Mouse (Mus musculus) midbrain, embryonic 14.5 days (tissue): ENCODE measurements around the gene Bbs4. TPM values are rescaled to one million over a fixed set of nuclear protein-coding genes. Genes with fewer than 3 reads are reported as not detected.

ENCODE experiments used
- ATAC-seq: fragments of 200-750 bp; cut with Nextera tagmentation; 2 replicates; pipeline ENCODE4 v1.8.0; 2017; ENCODE audit warnings: moderate number of reproducible peaks, moderate library complexity; ENCODE audit not compliant: low FRiP score, low TSS enrichment
- DNase-seq: peaks from one replicate; pipeline ENCODE4 v3.0.0-alpha.2; 2015
- H3K27ac ChIP-seq: fragments of 300-500 bp; sonication (generic); replicated peaks from 2 replicates; pipeline ENCODE4 v1.5.1; 2014; ENCODE audit warnings: mild to moderate bottlenecking, low read depth, low read length, moderate library complexity
- H3K27me3 ChIP-seq: fragments of 300-500 bp; sonication (generic); 2 replicates; pipeline ENCODE4 v1.6.1; 2014; ENCODE audit warnings: low read length, control low read depth, mixed read lengths; ENCODE audit not compliant: control insufficient read depth, insufficient read depth
- H3K36me3 ChIP-seq: fragments of 300-500 bp; sonication (generic); 2 replicates; pipeline ENCODE4 v1.6.1; 2014; ENCODE audit warnings: low read length, control low read depth; ENCODE audit not compliant: control insufficient read depth, insufficient read depth
- H3K4me1 ChIP-seq: fragments of 300-500 bp; sonication (generic); 2 replicates; pipeline ENCODE4 v1.6.1; 2014; ENCODE audit warnings: mild to moderate bottlenecking, antibody characterized with exemption, low read length, control low read depth; ENCODE audit not compliant: control insufficient read depth, insufficient read depth
- H3K4me2 ChIP-seq: fragments of 300-500 bp; sonication (generic); 2 replicates; pipeline ENCODE4 v1.6.1; 2014; ENCODE audit warnings: mild to moderate bottlenecking, low read length, moderate library complexity
- H3K4me3 ChIP-seq: fragments of 300-500 bp; sonication (generic); replicated peaks from 2 replicates; pipeline ENCODE4 v1.5.1; 2014; ENCODE audit warnings: low read depth, low read length
- H3K9ac ChIP-seq: fragments of 300-500 bp; sonication (generic); replicated peaks from 2 replicates; pipeline ENCODE4 v1.6.1; 2014; ENCODE audit warnings: mild to moderate bottlenecking, low read length, moderate library complexity
- H3K9me3 ChIP-seq: fragments of 300-500 bp; sonication (generic); 2 replicates; pipeline ENCODE4 v1.6.1; 2016; ENCODE audit warnings: low read length, control low read depth, mixed read lengths; ENCODE audit not compliant: control insufficient read depth
- WGBS: fragments of 180-500 bp; shearing (Covaris S2); extraction: QIAGEN DNeasy Blood & Tissue Kit; methylation state at CpG from one replicate; pipeline ENCODE4 v1.1.7; 2014; 5-methylcytosine and 5-hydroxymethylcytosine counted together
- polyA plus RNA-seq: library from polyadenylated mRNA; unstranded; fragments of >200 nt; fragmentation: Nextera tagmentation; extraction: Ambion mirVana; gene quantifications from 2 replicates; pipeline ENCODE4 v1.2.1, GENCODE M21; 2014

Bbs4 gene
- polyA plus RNA-seq, 1 experiment from 2014 or later = 53.2 TPM

DNA sequence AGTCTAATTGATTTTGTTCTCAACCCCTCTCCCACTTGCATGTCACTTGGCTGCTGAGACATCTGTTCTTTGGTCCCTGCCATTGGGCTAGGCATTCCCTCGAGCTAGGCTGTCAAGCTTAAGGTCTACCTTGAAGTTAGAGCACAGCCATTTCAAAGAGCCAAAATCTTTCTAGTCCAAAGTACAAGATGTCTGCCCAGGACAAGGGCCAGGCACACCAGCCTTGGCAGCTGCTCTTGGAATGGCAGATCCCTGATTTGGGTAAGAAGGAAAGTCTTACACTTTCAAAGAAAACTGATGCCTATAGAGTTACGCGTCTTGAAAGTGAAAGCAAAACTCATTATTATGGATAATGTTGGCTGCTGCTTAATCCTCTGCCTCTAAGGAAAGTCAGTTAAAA lies 37.1 kb downstream of the Bbs4 start:
- H3K9me3 ChIP-seq = no peaks in the 10 kb centered on the region
- H3K4me1 ChIP-seq = no peaks in the 10 kb centered on the region
- no peak overlapping the region for H3K4me3 ChIP-seq
- ATAC-seq (no peak), DNase-seq (no peak)
- peaks cover 48% of the 10 kb centered on the region for H3K36me3 ChIP-seq
- WGBS = 92% methylated on average over 3 of the region's 3 CpGs
- no peaks in the 10 kb centered on the region for H3K27me3 ChIP-seq
- H3K27ac ChIP-seq = no peak overlapping the region
- no peak overlapping the region for H3K4me2 ChIP-seq
- no peak overlapping the region for H3K9ac ChIP-seq

DNA sequence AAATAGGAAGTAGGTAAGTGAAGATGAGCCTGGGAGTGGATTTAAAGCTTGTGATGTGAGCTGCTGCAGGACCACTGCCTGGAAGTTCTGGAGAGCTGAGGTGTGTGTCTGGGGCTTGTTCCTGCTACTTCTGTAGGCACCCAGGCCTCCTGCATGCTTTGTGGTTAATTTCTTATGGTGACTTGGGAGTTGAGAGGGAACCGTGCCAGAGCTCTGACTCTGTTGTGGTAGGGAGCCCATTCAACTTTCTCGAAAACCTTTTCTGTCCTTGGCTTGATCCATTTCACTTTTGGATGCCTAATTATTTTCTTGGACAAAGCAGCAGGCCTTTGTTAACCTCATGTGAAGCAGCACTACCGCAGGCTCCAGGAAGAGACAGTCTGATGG lies 42.0 kb downstream of the Bbs4 start:
- Histone ChIP-seq H3K27me3 (no peaks in the 10 kb centered on the region), H3K9ac (no peak overlapping the region), H3K4me1 (no peaks in the 10 kb centered on the region), H3K27ac (no peak overlapping the region), H3K36me3 (peaks cover 50% of the 10 kb centered on the region), H3K4me3 (no peak overlapping the region), H3K9me3 (no peaks in the 10 kb centered on the region), H3K4me2 (no peak overlapping the region)
- ATAC-seq = no peak
- 85% methylated on average over 3 of the region's 3 CpGs for WGBS
- no peak for DNase-seq

DNA sequence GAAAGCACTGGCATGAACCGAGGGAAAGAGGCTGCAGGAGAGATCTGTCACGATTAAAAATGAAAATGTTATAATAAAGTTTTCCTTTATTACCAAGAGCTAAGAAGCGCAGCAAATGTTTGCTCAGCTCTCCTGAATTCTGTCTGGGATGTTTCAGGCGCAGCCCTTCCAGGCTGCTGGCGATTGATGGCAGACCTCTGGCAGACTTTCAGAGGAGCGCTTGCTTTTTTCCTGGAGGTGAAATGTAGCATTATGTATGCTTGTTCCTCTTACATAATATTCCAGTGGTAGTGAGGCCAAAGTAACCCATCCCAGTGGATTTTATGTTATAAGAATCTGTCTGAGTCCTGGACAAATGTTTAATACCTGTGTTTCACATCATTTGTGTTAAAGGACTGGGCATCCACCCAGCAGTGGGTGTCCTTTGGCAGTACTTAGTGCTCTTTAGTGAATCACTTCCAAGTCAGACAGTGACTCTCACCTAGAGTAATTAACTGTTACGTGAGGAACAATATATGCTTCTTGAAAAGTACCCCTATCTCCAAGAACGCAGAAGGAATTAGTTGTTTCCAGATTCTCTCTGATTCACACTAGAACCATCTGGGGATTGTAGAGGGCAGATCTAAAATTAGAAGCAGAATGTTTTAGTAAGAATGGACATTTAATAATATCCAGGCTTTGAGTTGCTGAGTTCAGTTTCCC lies 42.6 kb downstream of the Bbs4 start:
- no peaks in the 10 kb centered on the region for H3K4me1 ChIP-seq
- WGBS = 96% methylated on average over 8 of the region's 8 CpGs
- H3K9ac ChIP-seq = no peak overlapping the region
- no peak overlapping the region for H3K4me2 ChIP-seq
- DNase-seq (no peak), ATAC-seq (no peak)
- no peaks in the 10 kb centered on the region for H3K9me3 ChIP-seq
- H3K4me3 ChIP-seq = no peak overlapping the region
- H3K27me3 ChIP-seq = no peaks in the 10 kb centered on the region
- H3K27ac ChIP-seq = no peak overlapping the region
- H3K36me3 ChIP-seq = peaks cover 52% of the 10 kb centered on the region

DNA sequence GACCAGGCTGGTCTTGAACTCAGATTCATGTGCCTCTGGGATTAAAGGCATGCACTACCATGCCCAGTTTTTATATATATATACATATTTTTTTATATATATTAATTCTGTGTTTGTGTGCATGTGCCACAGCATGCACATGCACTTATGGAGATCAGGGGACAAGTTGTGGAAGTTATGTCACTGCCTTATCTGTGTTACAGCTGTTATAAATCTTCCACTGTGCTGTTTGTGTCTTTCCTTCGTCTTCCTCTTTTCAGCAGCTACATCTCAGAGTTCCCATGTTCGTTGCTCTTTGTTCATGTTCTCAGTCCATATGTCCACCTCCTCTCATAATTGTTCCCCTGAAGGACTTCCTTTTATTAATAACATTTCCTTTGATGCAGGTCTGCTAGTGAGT lies 45.4 kb downstream of the Bbs4 start:
- 97% methylated on average over 2 of the region's 2 CpGs for WGBS
- no peaks in the 10 kb centered on the region for H3K4me1 ChIP-seq
- ATAC-seq (no peak), DNase-seq (no peak)
- no peaks in the 10 kb centered on the region for H3K27me3 ChIP-seq
- H3K9me3 ChIP-seq = no peaks in the 10 kb centered on the region
- no peak overlapping the region for H3K9ac ChIP-seq
- H3K4me3 ChIP-seq = no peak overlapping the region
- no peak overlapping the region for H3K4me2 ChIP-seq
- H3K36me3 ChIP-seq = peaks cover 37% of the 10 kb centered on the region
- H3K27ac ChIP-seq = no peak overlapping the region

DNA sequence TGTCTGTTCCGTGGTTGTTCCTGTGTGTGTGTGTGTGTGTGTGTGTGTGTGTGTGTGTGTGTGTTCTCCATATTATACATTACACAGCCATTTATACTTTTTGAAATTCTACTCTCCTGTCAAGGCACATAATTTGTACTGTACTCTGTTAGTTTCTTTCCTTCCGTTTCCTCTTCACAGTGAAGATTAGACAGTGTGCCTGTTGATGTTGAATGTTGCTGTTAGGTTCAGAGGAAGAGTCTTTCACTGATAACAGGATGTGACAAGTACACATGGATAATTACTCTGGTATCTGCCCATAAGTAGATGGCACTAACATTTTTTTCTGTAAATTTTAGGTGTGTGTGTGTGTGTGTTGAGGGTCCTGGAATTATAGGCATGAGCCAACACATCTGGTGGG lies 56.9 kb downstream of the Bbs4 start:
- Histone ChIP-seq H3K9ac (no peak overlapping the region), H3K4me1 (peaks cover 10% of the 10 kb centered on the region), H3K4me2 (no peak overlapping the region), H3K9me3 (no peaks in the 10 kb centered on the region), H3K27ac (no peak overlapping the region), H3K36me3 (peaks cover 27% of the 10 kb centered on the region), H3K4me3 (no peak overlapping the region), H3K27me3 (no peaks in the 10 kb centered on the region)
- WGBS = 88% methylated on average over 2 of the region's 2 CpGs
- DNase-seq (no peak), ATAC-seq (no peak)

DNA sequence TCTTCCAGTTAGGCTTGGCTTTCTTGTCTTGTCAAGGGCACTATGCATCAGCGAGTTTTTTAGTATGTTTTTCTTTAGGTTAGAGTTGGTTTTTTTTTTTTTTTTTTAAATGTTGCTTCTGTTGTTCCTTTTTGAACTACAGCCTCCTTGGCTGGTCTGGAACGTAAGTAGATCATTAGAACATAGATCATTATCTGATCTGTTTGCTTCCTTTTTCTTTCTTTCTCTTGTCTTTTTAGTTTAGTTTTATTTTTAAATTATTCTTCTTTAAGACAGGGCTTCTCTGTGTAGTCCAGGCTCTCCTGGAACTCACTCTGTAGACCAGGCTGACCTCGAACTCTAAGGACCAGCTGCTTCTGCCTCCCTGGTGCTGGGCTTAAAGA lies 60.8 kb downstream of the Bbs4 start:
- H3K9ac ChIP-seq = peak overlapping the region; percentile 81; the same call in 1 of the 2 replicates
- ATAC-seq = no peak

DNA sequence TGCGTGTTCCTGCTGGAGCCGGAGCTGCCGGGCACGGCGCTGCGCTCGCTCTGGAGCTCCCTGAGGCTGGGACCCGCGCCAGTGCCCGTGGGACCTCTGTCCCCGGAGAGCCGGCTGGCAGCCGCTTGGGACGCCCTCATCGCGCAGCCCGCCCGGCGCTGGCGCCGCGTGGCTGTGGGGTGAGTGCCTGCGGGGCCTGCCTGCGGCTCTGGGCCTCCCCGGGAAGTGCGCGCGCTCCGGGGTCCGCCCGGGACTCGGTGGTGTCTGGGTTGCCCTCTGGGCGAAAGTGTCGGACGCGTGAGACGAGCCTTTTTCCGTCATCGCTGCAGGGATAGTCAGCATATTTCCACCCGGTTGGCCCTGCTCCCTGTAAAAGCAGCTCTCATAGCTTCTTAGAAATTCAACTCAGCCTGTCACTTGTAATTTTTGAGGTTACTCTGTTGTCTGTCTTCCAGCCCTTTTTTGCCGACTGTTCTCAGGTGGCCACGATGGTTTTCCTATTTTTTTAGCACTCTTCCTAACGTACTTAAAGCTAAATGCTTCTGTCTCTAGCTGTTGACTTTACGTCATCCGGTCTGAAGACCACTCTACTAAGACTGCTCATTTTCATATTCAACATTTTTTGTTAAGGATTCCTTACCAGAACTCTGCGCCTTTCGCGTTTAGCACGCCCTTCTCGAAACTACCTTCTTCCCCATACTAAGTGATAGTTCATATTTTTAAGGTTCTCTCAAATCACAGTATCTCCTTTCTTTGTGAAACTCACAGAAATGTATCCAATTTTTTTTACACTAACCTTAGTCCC lies 61.4 kb downstream of the Bbs4 start:
- Histone ChIP-seq H3K9ac (peak overlapping the region; percentile 81), H3K4me2 (peak overlapping the region; percentile 57), H3K9me3 (no peaks in the 10 kb centered on the region), H3K4me3 (peak overlapping the region; percentile 76), H3K4me1 (peaks cover 15% of the 10 kb centered on the region), H3K36me3 (no peaks in the 10 kb centered on the region), H3K27me3 (no peaks in the 10 kb centered on the region), H3K27ac (peak overlapping the region; percentile 87)
- ATAC-seq (peak; percentile 69; the same call in 1 of the 2 replicates), DNase-seq (no peak)
- under 1% methylated on average over 50 of the region's 50 CpGs for WGBS

More for the DNA sequence above, 60.8 kb downstream of the Bbs4 start:
- Histone ChIP-seq H3K36me3 (no peaks in the 10 kb centered on the region), H3K27ac (no peak overlapping the region), H3K4me3 (peak overlapping the region; percentile 76), H3K4me1 (peaks cover 15% of the 10 kb centered on the region), H3K4me2 (peak overlapping the region; percentile 57), H3K27me3 (no peaks in the 10 kb centered on the region), H3K9me3 (no peaks in the 10 kb centered on the region)
- DNase-seq = no peak
- WGBS = 56% methylated on average over 3 of the region's 3 CpGs

DNA sequence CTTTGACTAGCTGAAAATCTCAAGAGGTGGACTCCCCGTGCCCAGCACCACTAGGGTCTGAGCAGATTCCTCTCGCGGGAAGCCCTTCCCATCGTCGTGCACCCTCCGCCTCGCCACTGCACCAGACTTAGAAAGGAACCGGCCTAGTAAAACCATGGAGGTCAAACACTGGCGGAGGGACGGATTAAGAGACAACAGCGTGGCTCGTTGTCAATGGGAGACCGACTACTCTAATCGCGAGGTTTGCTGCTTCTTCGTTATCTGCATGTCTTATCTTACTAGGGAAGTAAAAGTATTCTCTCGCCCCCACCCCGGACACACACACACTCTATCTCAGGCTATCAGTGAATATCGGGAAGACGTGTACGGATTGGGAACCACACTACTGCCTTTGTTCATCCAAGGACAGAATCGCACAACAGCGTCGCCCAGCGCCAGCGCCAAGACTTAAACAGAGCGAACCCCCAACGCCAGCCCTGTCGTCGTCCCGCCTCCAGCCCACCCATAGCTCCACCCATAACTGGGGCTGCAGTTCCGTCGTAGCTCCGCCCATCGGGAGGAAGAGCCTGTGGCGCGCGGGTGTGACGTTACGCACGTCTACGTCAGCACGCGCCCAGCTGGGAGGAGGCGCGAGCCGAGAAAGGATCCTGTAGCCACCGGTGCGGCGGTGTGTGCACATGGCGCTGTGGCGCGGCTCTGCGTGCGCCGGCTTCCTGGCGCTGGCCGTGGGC lies 62.2 kb downstream of the Bbs4 start, which contains the start of gene Adpgk:
Gene Adpgk, plus strand, starts transcription at position 602 of the 731 bp plus-strand sequence.
- WGBS = under 1% methylated on average over 58 of the region's 58 CpGs
- no peaks in the 10 kb centered on the region for H3K9me3 ChIP-seq
- peak; percentile 100 for DNase-seq

More for the DNA sequence above, 62.2 kb downstream of the Bbs4 start, which contains the start of gene Adpgk:
- H3K27me3 ChIP-seq = no peaks in the 10 kb centered on the region
- peak within 1 kb of the TSS; percentile 57 for H3K4me2 ChIP-seq
- H3K36me3 ChIP-seq = no peaks in the 10 kb centered on the region
- H3K27ac ChIP-seq = peak within 1 kb of the TSS; percentile 96
- peak within 1 kb of the TSS; percentile 76 for H3K4me3 ChIP-seq
- H3K4me1 ChIP-seq = peaks cover 15% of the 10 kb centered on the region
- peak; percentile 98 for ATAC-seq
- H3K9ac ChIP-seq = peak within 1 kb of the TSS; percentile 81
